Mouse (Mus musculus): Measurements from ENCODE around the gene Tbc1d2. TPM values are rescaled to one million over a fixed set of nuclear protein-coding genes. Genes with fewer than 3 reads are reported as not detected.

The Tbc1d2 gene
- total and polyA plus RNA-seq, 2 experiments from 2014 or later, result 0.67 to 1.5 TPM

DNA sequence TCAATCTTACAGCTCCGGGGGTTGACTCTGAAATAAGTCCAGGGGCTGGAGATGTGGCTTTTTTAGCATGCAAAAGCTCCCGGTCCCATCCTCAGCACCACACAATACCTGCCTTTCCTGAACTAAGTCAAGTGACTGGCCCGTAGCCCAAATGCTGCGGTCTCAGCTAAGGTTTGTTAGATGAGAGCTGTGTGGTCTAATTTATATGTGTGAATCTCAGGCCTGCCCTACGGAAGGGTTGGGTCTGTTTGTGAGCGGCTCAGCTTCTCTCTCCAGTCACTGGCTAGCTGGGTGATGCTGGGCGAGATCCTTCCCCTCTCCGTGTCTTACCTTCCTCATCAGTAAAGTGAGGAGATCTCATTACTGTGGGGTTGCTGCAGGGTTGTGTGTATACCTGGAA, 81.8 kb downstream of the Tbc1d2 start:
- Histone ChIP-seq H3K27me3 (ENCODE audit: insufficient read depth, low read length) (no peaks in the 10 kb centered on the region), H3K9me3 (ENCODE audit: low read length) (0 out of 2 replicates have a peak, but pooled peaks cover 3% of the 10 kb centered on the region), H3K27ac (ENCODE audit: low read depth, low read length) (no peak overlapping the region), H3K36me3 (ENCODE audit: insufficient read depth) (no peaks in the 10 kb centered on the region), H3K4me3 (ENCODE audit: low read depth, low read length) (no peak overlapping the region), H3K9ac (no peak overlapping the region), H3K4me1 (ENCODE audit: insufficient read depth) (no peaks in the 10 kb centered on the region), H3K4me2 (ENCODE audit: low read depth) (no peak overlapping the region)
- TF ChIP-seq CTCF (IDR thresholded peaks at IDR 0.05; ENCODE audit: low read depth), result no peak
- DNase-seq (no peak), ATAC-seq (no peak)
- 92% methylated on average over 8 of the region's 8 CpGs for WGBS

DNA sequence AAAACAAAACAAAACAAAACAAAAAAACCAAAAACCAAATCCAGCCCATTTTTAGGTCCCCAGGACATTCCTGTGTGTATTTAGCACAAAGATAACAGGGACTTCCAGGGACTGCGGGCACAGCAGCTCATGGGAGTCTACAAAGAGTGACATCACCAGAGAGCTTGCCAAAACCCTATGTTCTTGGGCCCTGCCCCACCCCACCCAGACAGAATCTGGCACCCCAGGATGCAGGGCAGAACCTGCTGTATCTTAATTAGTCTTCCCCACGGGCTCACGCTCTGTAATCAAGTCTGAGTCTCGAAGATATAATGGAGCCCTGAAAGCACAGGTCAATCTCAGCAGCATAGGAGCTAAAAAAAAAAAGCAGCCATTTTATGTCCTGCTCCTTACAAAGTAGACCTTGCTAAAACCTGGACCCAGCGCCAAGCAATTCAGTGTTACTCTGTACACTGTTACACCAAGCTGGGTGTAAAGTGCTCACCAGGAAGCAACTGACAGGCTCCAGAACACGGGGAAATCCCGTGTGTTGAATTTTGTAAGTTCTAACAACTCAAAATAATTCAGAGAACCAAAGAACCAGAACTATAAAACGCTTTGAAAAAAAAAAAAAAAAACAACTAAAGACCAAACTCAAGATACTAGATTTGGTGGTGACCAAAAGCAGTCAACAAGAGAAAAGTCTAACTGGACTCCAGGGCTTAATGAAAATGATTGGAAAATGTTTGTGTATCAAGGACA, 82.9 kb downstream of the Tbc1d2 start:
- no peak for DNase-seq
- H3K4me3 ChIP-seq (ENCODE audit: low read depth, low read length), result no peak overlapping the region
- H3K4me2 ChIP-seq (ENCODE audit: low read depth), result no peak overlapping the region
- ATAC-seq, result no peak
- H3K9me3 ChIP-seq (ENCODE audit: low read length), result no peaks in the 10 kb centered on the region
- no peaks in the 10 kb centered on the region for H3K36me3 ChIP-seq (ENCODE audit: insufficient read depth)
- H3K4me1 ChIP-seq (ENCODE audit: insufficient read depth), result no peaks in the 10 kb centered on the region
- no peaks in the 10 kb centered on the region for H3K27me3 ChIP-seq (ENCODE audit: insufficient read depth, low read length)
- H3K27ac ChIP-seq (ENCODE audit: low read depth, low read length), result no peak overlapping the region
- WGBS, result 53% methylated on average over 8 of the region's 8 CpGs
- H3K9ac ChIP-seq, result no peak overlapping the region
- TF ChIP-seq CTCF (IDR thresholded peaks at IDR 0.05; ENCODE audit: low read depth), result no peak

DNA sequence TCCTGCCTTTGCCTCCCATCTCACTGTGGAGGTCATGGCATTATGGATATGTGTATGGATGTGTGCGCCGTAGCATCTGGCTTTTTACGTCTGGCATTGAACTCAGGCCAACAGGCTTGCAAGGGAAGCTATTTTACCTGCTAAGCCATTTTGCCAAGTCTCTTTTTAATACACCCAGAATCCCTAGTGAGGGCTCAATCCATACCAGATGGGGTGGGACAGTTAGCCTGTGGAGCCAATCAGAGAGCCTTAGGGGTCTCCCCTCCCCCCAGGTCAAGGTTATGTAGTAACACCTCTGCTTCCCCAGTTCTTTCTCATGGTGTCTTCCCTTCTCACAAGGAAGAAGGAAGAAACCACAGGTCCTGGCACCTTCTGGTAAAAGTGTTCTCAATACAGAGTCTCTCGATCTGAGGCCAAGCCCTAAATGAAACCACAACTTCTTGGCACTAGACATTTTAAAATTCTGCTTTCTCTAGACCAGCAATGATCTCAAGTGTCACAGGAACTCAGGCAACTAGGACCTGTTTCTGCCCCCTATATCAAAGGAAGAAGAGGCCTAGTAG, 84.5 kb downstream of the Tbc1d2 start:
- Histone ChIP-seq H3K27me3 (ENCODE audit: insufficient read depth, low read length) (no peaks in the 10 kb centered on the region), H3K9ac (no peak overlapping the region), H3K9me3 (ENCODE audit: low read length) (no peaks in the 10 kb centered on the region), H3K27ac (ENCODE audit: low read depth, low read length) (no peak overlapping the region), H3K4me2 (ENCODE audit: low read depth) (no peak overlapping the region), H3K4me1 (ENCODE audit: insufficient read depth) (no peaks in the 10 kb centered on the region), H3K36me3 (ENCODE audit: insufficient read depth) (no peaks in the 10 kb centered on the region), H3K4me3 (ENCODE audit: low read depth, low read length) (no peak overlapping the region)
- DNase-seq (no peak), ATAC-seq (no peak)
- no peak for TF ChIP-seq CTCF (IDR thresholded peaks at IDR 0.05; ENCODE audit: low read depth)
- 83% methylated on average over 4 of the region's 4 CpGs for WGBS

DNA sequence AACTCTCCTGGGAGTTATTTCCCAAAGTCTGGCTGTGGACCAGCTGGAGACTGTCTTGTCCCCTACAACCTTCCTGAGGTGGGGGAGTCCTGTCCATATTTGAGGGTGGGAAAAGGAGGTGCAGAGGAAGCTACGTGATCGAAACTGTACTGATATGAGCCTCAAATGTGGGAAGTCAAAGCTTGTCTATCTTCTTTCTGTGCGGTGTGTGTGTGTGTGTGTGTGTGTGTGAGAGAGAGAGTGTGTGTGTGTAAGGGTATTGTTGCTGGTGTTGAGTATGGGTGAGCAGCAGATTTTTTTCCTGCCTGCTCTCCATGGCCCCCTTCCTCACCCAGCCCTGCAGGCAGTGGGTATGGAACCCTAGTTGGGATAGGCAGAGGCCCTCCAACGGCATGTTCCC, 85.8 kb downstream of the Tbc1d2 start:
- Histone ChIP-seq H3K4me1 (ENCODE audit: insufficient read depth) (no peaks in the 10 kb centered on the region), H3K4me3 (ENCODE audit: low read depth, low read length) (no peak overlapping the region), H3K27me3 (ENCODE audit: insufficient read depth, low read length) (no peaks in the 10 kb centered on the region), H3K4me2 (ENCODE audit: low read depth) (no peak overlapping the region), H3K9ac (no peak overlapping the region), H3K36me3 (ENCODE audit: insufficient read depth) (no peaks in the 10 kb centered on the region), H3K27ac (ENCODE audit: low read depth, low read length) (no peak overlapping the region), H3K9me3 (ENCODE audit: low read length) (no peaks in the 10 kb centered on the region)
- no peak for DNase-seq
- no peak for ATAC-seq
- TF ChIP-seq CTCF (IDR thresholded peaks at IDR 0.05; ENCODE audit: low read depth), result no peak
- 87% methylated on average over 4 of the region's 4 CpGs for WGBS

DNA sequence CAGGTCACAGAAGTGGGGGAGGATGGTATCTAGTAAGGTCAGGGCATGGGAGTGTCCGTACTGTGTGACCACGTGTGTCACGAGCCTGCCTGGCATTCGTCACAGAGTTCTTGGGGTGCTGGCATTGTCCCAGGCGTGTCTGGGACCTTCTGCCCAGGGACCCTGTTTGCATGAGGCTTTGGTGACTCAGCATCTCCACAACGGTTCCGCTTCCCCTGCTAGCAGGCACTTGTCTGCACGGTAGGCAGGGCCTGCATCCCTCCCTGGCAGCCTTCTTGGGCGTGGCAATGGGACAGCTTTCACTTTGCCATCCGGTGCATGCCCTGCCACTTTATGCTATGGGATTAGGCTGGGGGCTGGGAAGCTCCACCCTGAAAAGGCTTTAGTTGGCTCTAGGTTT, 86.2 kb downstream of the Tbc1d2 start:
- Histone ChIP-seq H3K36me3 (ENCODE audit: insufficient read depth) (no peaks in the 10 kb centered on the region), H3K9me3 (ENCODE audit: low read length) (no peaks in the 10 kb centered on the region), H3K4me3 (ENCODE audit: low read depth, low read length) (no peak overlapping the region), H3K27me3 (ENCODE audit: insufficient read depth, low read length) (no peaks in the 10 kb centered on the region), H3K4me2 (ENCODE audit: low read depth) (no peak overlapping the region), H3K4me1 (ENCODE audit: insufficient read depth) (no peaks in the 10 kb centered on the region), H3K9ac (no peak overlapping the region), H3K27ac (ENCODE audit: low read depth, low read length) (no peak overlapping the region)
- 67% methylated on average over 10 of the region's 10 CpGs for WGBS
- TF ChIP-seq CTCF (IDR thresholded peaks at IDR 0.05; ENCODE audit: low read depth), result no peak
- no peak for ATAC-seq
- DNase-seq, result no peak

DNA sequence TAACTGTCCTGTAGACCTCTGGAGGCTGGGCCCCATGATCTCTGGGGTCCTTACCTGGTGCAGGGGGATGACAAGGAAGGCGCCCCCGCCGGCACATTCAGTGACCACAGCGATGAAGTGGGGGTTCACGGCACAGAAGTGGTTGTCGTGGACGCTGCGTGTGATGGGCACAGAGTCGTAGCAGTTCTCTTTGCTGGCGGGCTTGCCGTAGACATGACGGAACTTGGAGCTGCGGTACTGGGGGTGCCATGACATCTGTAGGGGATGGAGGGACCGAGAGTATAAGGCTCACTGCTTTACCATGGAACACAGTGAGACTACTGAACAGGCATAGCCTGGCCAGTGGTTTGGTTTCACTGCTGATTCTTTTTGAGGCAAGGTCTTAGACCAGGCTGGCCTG, 87.2 kb downstream of the Tbc1d2 start:
- H3K4me1 ChIP-seq (ENCODE audit: insufficient read depth), result no peaks in the 10 kb centered on the region
- H3K4me2 ChIP-seq (ENCODE audit: low read depth), result no peak overlapping the region
- no peak overlapping the region for H3K4me3 ChIP-seq (ENCODE audit: low read depth, low read length)
- no peaks in the 10 kb centered on the region for H3K36me3 ChIP-seq (ENCODE audit: insufficient read depth)
- DNase-seq (no peak), ATAC-seq (no peak)
- WGBS, result 96% methylated on average over 14 of the region's 14 CpGs
- no peaks in the 10 kb centered on the region for H3K9me3 ChIP-seq (ENCODE audit: low read length)
- no peak for TF ChIP-seq CTCF (IDR thresholded peaks at IDR 0.05; ENCODE audit: low read depth)
- no peak overlapping the region for H3K9ac ChIP-seq
- no peak overlapping the region for H3K27ac ChIP-seq (ENCODE audit: low read depth, low read length)
- no peaks in the 10 kb centered on the region for H3K27me3 ChIP-seq (ENCODE audit: insufficient read depth, low read length)

DNA sequence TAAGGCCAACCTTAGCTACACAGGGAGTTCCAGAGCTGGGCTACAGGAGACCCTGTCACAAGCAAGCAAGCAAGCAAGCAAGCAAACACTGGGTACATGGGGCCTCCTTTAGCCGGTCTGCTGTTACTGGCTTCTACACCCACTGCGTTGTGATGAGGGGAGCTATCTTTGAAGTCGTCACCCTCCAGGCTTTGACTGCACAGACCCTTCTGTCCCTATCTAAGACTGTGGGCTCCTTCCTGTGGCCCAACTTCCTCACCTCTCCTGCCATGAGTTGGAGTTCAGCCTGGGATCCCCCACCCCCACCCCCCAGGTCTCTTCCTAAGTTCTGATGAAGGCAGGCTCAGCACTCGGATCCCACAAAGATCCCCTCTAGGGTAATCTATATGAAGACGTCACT, 88.0 kb downstream of the Tbc1d2 start:
- no peaks in the 10 kb centered on the region for H3K4me1 ChIP-seq (ENCODE audit: insufficient read depth)
- no peaks in the 10 kb centered on the region for H3K9me3 ChIP-seq (ENCODE audit: low read length)
- H3K9ac ChIP-seq, result no peak overlapping the region
- H3K27me3 ChIP-seq (ENCODE audit: insufficient read depth, low read length), result no peaks in the 10 kb centered on the region
- DNase-seq (no peak), ATAC-seq (no peak)
- H3K4me2 ChIP-seq (ENCODE audit: low read depth), result no peak overlapping the region
- H3K27ac ChIP-seq (ENCODE audit: low read depth, low read length), result no peak overlapping the region
- TF ChIP-seq CTCF (IDR thresholded peaks at IDR 0.05; ENCODE audit: low read depth), result no peak
- no peaks in the 10 kb centered on the region for H3K36me3 ChIP-seq (ENCODE audit: insufficient read depth)
- no peak overlapping the region for H3K4me3 ChIP-seq (ENCODE audit: low read depth, low read length)
- WGBS, result 86% methylated on average over 5 of the region's 5 CpGs

Data from forebrain, postnatal 0 days (tissue).